In genomic region chr6:85381648-85382020, GRCm38 (mm10) we compare ENCODE assay signal across 1 mouse cellular context.
TF ChIP-seq lines count a peak whose summit lies in the region.

No protein-coding gene starts in this region.

TF ChIP-seq in MEL, 35 proteins besides CTCF, POLR2A, EP300 and RAD21:
- TF ChIP-seq MXI1 (IDR thresholded peaks at IDR 0.05; ENCODE audit: low read depth, low read length), result no peak
- no peak for TF ChIP-seq ETS1 (IDR thresholded peaks at IDR 0.05; ENCODE audit: low read depth, low read length)
- TF ChIP-seq ZC3H11A (IDR thresholded peaks at IDR 0.05; ENCODE audit: low read depth, low read length), result no peak
- no peak for TF ChIP-seq MYB (IDR thresholded peaks at IDR 0.05; ENCODE audit: low read depth, low read length)
- no peak for TF ChIP-seq GABPA (IDR thresholded peaks at IDR 0.05; ENCODE audit: low read depth, low read length)
- no peak for TF ChIP-seq TAL1 (IDR thresholded peaks at IDR 0.05; ENCODE audit: low read length)
- no peak for TF ChIP-seq MAX (IDR thresholded peaks at IDR 0.05; ENCODE audit: low read length)
- no peak for TF ChIP-seq MAFK (IDR thresholded peaks at IDR 0.05; ENCODE audit: borderline replicate concordance, low read depth, low read length)
- TF ChIP-seq RCOR1 (IDR thresholded peaks at IDR 0.05; ENCODE audit: low read depth, low read length), result no peak
- TF ChIP-seq NRF1 (IDR thresholded peaks at IDR 0.05; ENCODE audit: insufficient read depth, low read depth, low read length, poor library complexity, severe bottlenecking), result no peak
- no peak for TF ChIP-seq MYC (IDR thresholded peaks at IDR 0.05; ENCODE audit: low read depth, low read length)
- no peak for TF ChIP-seq JUND (IDR thresholded peaks at IDR 0.05; ENCODE audit: low read depth, low read length)
- TF ChIP-seq USF2 (IDR thresholded peaks at IDR 0.05; ENCODE audit: borderline replicate concordance in 1 of 2, insufficient read depth in 1 of 2, low read depth in 1 of 2, low read length in 2 of 2), result no peak
- TF ChIP-seq POLR2AphosphoS5 (IDR thresholded peaks at IDR 0.05; ENCODE audit: borderline replicate concordance, low read depth, low read length), result no peak
- TF ChIP-seq ZNF384 (IDR thresholded peaks at IDR 0.05; ENCODE audit: low read depth, low read length), result no peak
- TF ChIP-seq E2F4 (IDR thresholded peaks at IDR 0.05; ENCODE audit: borderline replicate concordance, low read depth, low read length), result no peak
- no peak for TF ChIP-seq CHD1 (IDR thresholded peaks at IDR 0.05; ENCODE audit: low read depth, low read length)
TF ChIP-seq in MEL: peak in this region for 0.
